Mouse (Mus musculus): ENCODE measurements around the gene Sh3rf1. TPM values are rescaled to one million over a fixed set of nuclear protein-coding genes. Genes with fewer than 3 reads are reported as not detected.

Gene Sh3rf1
- polyA plus RNA-seq, 1 experiment from 2014 or later, result 24.0 TPM

DNA sequence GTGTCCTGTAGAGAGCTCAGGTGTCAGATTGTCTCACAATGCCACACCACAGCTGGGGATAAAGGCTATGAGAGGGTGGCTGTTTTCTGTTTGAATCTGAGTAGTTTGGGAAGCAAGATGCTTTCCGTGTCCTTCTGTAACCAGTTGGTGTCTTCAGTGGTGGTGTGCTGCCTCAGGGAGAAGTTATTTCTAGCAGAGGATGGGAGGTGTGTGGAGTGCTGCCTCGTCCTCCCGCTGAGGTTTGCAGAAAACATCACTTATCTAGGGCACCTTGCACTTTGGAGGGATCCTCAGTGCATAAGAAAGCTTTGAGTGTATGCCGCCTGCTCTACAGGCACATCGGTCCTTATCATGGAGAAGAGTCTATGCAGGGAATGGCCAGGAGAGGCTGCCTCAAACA, 128.0 kb downstream of the Sh3rf1 start:
- Histone ChIP-seq H3K9me3 (ENCODE audit: control insufficient read depth, low read length) (no peaks in the 10 kb centered on the region), H3K4me3 (ENCODE audit: low read depth, low read length) (no peak overlapping the region), H3K9ac (replicated peaks; ENCODE audit: low read depth, low read length) (no peak overlapping the region), H3K27ac (ENCODE audit: low read depth, low read length) (no peak overlapping the region), H3K36me3 (ENCODE audit: control insufficient read depth, insufficient read depth, low read length) (no peaks in the 10 kb centered on the region), H3K27me3 (ENCODE audit: control insufficient read depth, insufficient read depth, low read length) (no peaks in the 10 kb centered on the region), H3K4me2 (ENCODE audit: low read depth, low read length) (no peak overlapping the region), H3K4me1 (ENCODE audit: control insufficient read depth, insufficient read depth, low read length) (peaks cover 14% of the 10 kb centered on the region)
- ATAC-seq (ENCODE audit: low read depth), result no peak
- WGBS, result 89% methylated on average over 5 of the region's 5 CpGs

DNA sequence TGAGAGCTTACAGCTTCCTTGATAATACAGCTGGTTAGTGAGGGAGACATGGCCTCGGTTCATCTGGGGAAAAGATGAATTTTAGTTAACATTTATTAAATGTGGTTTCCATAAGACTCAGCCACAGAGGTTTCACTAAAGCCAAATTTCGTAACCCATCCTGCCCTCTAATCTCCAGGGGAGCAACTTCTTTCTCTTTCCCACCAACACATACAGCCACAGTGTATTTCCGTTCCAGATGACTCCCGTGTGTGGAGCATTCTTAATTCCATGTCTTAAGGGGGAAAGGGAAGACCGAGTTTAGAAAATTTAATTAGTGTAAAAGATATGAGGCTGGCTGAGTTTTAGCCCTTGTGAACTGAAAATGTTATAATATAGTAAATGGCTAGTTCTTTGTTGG, 131.8 kb downstream of the Sh3rf1 start:
- no peaks in the 10 kb centered on the region for H3K27me3 ChIP-seq (ENCODE audit: control insufficient read depth, insufficient read depth, low read length)
- no peaks in the 10 kb centered on the region for H3K36me3 ChIP-seq (ENCODE audit: control insufficient read depth, insufficient read depth, low read length)
- H3K4me1 ChIP-seq (ENCODE audit: control insufficient read depth, insufficient read depth, low read length), result peaks cover 20% of the 10 kb centered on the region
- no peak for ATAC-seq (ENCODE audit: low read depth)
- no peaks in the 10 kb centered on the region for H3K9me3 ChIP-seq (ENCODE audit: control insufficient read depth, low read length)
- H3K27ac ChIP-seq (ENCODE audit: low read depth, low read length), result no peak overlapping the region
- H3K4me3 ChIP-seq (ENCODE audit: low read depth, low read length), result no peak overlapping the region
- H3K4me2 ChIP-seq (ENCODE audit: low read depth, low read length), result no peak overlapping the region
- H3K9ac ChIP-seq (replicated peaks; ENCODE audit: low read depth, low read length), result no peak overlapping the region
- WGBS, result 42% methylated on average over 5 of the region's 5 CpGs

DNA sequence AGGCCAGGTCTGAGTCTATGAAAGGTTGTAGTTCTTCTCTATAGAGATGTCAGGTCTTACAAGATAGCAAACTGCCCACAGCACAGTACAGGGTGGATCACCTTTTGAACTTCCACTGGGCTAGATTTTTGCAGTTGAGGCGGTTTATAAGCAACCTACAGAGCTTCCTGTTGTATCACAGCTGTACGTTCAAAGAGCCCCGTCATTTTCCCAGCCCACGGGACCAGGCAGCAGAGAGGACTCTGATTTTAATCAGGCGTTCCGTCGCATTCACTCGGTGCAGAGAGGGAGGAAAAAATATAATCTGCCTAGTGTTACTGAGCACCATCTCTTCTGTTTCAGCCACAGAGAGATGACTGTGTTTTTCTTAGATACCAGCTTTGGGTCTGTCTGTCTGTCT, 135.3 kb downstream of the Sh3rf1 start:
- Histone ChIP-seq H3K27me3 (ENCODE audit: control insufficient read depth, insufficient read depth, low read length) (no peaks in the 10 kb centered on the region), H3K27ac (ENCODE audit: low read depth, low read length) (no peak overlapping the region), H3K4me1 (ENCODE audit: control insufficient read depth, insufficient read depth, low read length) (peaks cover 20% of the 10 kb centered on the region), H3K4me3 (ENCODE audit: low read depth, low read length) (no peak overlapping the region), H3K9me3 (ENCODE audit: control insufficient read depth, low read length) (no peaks in the 10 kb centered on the region), H3K9ac (replicated peaks; ENCODE audit: low read depth, low read length) (no peak overlapping the region), H3K4me2 (ENCODE audit: low read depth, low read length) (no peak overlapping the region), H3K36me3 (ENCODE audit: control insufficient read depth, insufficient read depth, low read length) (no peaks in the 10 kb centered on the region)
- no peak for ATAC-seq (ENCODE audit: low read depth)
- WGBS, result 23% methylated on average over 8 of the region's 8 CpGs

DNA sequence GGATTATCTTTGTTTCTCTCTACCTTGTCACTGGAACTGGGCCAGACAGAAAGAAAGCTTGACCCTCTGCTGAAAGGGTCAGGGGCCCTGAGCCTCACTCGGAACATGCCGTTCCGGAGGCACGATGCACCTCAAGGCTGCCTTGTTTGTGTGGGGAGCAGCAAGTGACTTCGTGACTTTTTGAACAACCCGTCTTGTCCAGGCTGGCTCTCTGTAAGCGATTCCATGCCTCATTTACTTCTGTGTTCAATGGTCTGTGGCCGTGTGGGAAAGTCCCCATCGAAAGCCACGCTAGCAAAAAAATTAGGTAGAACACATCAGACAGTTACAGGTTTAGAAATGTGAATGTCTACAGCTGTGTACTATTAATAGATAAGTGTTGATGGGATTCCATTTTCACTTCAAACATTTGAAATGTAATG, 136.2 kb downstream of the Sh3rf1 start:
- 26% methylated on average over 10 of the region's 10 CpGs for WGBS
- no peak overlapping the region for H3K4me2 ChIP-seq (ENCODE audit: low read depth, low read length)
- no peak overlapping the region for H3K4me3 ChIP-seq (ENCODE audit: low read depth, low read length)
- no peaks in the 10 kb centered on the region for H3K36me3 ChIP-seq (ENCODE audit: control insufficient read depth, insufficient read depth, low read length)
- H3K27me3 ChIP-seq (ENCODE audit: control insufficient read depth, insufficient read depth, low read length), result no peaks in the 10 kb centered on the region
- no peak overlapping the region for H3K9ac ChIP-seq (replicated peaks; ENCODE audit: low read depth, low read length)
- peaks cover 20% of the 10 kb centered on the region for H3K4me1 ChIP-seq (ENCODE audit: control insufficient read depth, insufficient read depth, low read length)
- no peaks in the 10 kb centered on the region for H3K9me3 ChIP-seq (ENCODE audit: control insufficient read depth, low read length)
- ATAC-seq (ENCODE audit: low read depth), result no peak
- no peak overlapping the region for H3K27ac ChIP-seq (ENCODE audit: low read depth, low read length)

DNA sequence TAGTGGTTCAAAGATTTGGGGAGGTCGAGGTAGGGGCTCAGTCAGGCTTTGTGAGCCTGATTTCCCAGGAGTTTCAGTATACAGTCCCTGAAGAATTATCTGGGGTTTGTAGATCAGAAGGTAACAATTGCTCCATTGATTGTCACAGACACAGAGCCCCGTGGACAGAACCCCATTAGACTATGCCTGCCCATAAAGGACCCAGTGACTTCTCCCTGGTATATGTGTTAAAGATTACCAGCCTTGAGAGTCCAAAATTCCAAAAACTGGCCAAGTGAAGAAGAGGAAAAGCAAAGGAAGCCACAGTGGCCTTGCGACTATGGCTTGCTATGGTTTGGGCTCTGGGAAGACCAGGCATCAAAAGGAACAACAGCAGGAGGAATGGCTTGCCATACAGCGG, 136.7 kb downstream of the Sh3rf1 start:
- WGBS, result 59% methylated on average over 4 of the region's 4 CpGs
- Histone ChIP-seq H3K4me2 (ENCODE audit: low read depth, low read length) (no peak overlapping the region), H3K4me3 (ENCODE audit: low read depth, low read length) (no peak overlapping the region), H3K9ac (replicated peaks; ENCODE audit: low read depth, low read length) (no peak overlapping the region), H3K36me3 (ENCODE audit: control insufficient read depth, insufficient read depth, low read length) (no peaks in the 10 kb centered on the region), H3K27me3 (ENCODE audit: control insufficient read depth, insufficient read depth, low read length) (no peaks in the 10 kb centered on the region), H3K9me3 (ENCODE audit: control insufficient read depth, low read length) (no peaks in the 10 kb centered on the region), H3K27ac (ENCODE audit: low read depth, low read length) (no peak overlapping the region), H3K4me1 (ENCODE audit: control insufficient read depth, insufficient read depth, low read length) (peaks cover 20% of the 10 kb centered on the region)
- no peak for ATAC-seq (ENCODE audit: low read depth)

DNA sequence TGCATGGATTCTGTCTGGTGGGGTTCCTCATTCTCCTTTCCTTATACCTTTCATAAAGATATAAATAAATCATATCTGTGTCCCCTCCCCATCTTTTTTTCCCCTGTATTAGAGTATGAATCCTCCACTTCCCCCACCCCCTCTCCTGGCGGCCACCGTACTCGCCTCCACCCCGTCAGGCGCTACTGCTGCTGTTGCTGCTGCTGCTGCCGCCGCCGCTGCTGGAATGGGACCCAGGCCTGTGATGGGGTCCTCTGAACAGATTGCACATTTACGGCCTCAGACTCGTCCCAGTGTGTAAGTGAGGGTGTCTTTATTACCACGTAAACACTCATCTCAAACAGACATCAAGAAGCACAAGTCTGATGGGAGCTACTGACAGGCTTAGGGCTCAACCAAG, 137.8 kb downstream of the Sh3rf1 start:
- WGBS, result 57% methylated on average over 11 of the region's 11 CpGs
- Histone ChIP-seq H3K36me3 (ENCODE audit: control insufficient read depth, insufficient read depth, low read length) (no peaks in the 10 kb centered on the region), H3K4me3 (ENCODE audit: low read depth, low read length) (no peak overlapping the region), H3K27ac (ENCODE audit: low read depth, low read length) (no peak overlapping the region), H3K9ac (replicated peaks; ENCODE audit: low read depth, low read length) (no peak overlapping the region), H3K27me3 (ENCODE audit: control insufficient read depth, insufficient read depth, low read length) (no peaks in the 10 kb centered on the region), H3K4me1 (ENCODE audit: control insufficient read depth, insufficient read depth, low read length) (peaks cover 12% of the 10 kb centered on the region), H3K4me2 (ENCODE audit: low read depth, low read length) (no peak overlapping the region), H3K9me3 (ENCODE audit: control insufficient read depth, low read length) (no peaks in the 10 kb centered on the region)
- ATAC-seq (ENCODE audit: low read depth), result peak; percentile 56; the same call in 1 of the 2 replicates

DNA sequence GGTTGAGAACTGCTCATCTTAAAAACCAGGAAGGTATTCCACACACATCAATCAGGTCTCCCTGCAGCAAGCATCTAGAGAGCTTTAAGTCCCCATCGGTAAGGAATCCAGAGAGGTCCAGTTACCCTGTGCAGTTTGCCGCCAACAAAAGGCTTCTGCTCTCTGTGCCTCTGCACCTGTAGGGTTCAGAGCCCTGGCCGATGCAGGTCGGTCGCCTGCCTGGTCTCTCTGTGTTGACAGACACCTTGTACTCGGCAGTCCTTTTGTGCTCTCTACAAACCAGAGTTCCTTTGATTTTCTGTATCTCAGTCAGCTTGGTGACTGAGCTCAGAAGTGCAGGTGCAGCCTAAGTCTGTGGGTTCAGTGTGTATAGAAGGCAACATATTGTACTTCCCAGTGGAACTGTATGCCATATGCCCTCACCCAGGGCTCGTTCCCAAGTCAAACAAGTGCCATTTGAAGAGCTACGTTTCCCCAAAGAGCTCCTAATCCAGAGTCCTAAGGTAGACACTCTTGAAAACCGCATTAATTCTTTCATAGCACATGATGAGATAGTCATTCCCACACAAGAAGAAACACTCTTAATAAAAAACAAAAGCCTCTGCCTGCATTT, 138.7 kb downstream of the Sh3rf1 start:
- no peaks in the 10 kb centered on the region for H3K36me3 ChIP-seq (ENCODE audit: control insufficient read depth, insufficient read depth, low read length)
- no peak overlapping the region for H3K27ac ChIP-seq (ENCODE audit: low read depth, low read length)
- H3K9ac ChIP-seq (replicated peaks; ENCODE audit: low read depth, low read length), result no peak overlapping the region
- peaks cover 11% of the 10 kb centered on the region for H3K4me1 ChIP-seq (ENCODE audit: control insufficient read depth, insufficient read depth, low read length)
- no peaks in the 10 kb centered on the region for H3K9me3 ChIP-seq (ENCODE audit: control insufficient read depth, low read length)
- H3K4me2 ChIP-seq (ENCODE audit: low read depth, low read length), result no peak overlapping the region
- WGBS, result 77% methylated on average over 9 of the region's 9 CpGs
- peak; percentile 41; the same call in 1 of the 2 replicates for ATAC-seq (ENCODE audit: low read depth)
- no peak overlapping the region for H3K4me3 ChIP-seq (ENCODE audit: low read depth, low read length)
- no peaks in the 10 kb centered on the region for H3K27me3 ChIP-seq (ENCODE audit: control insufficient read depth, insufficient read depth, low read length)

DNA sequence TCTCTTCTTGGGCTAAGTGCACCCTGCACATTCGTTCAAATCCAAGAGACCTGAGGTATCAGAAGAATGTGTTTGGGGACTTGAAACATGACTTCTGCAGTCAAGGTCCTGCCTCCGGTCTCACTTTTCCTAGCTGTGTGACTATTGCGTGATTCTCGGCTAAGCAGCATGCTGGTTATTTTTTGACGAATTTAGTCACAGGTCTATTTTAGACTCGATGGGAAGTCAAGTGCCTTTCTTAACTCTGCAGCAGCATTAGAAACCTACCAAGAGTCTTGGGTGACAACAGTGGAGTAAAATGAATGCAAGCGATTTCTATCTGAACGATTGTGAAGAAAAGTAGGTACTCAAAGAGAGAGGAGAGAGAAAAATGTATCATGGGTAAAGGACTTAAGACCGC, 149.6 kb downstream of the Sh3rf1 start:
- H3K27me3 ChIP-seq (ENCODE audit: control insufficient read depth, insufficient read depth, low read length), result no peaks in the 10 kb centered on the region
- no peak overlapping the region for H3K4me3 ChIP-seq (ENCODE audit: low read depth, low read length)
- H3K4me1 ChIP-seq (ENCODE audit: control insufficient read depth, insufficient read depth, low read length), result no peaks in the 10 kb centered on the region; the same call in 1 of the 2 replicates
- H3K4me2 ChIP-seq (ENCODE audit: low read depth, low read length), result no peak overlapping the region
- no peak overlapping the region for H3K27ac ChIP-seq (ENCODE audit: low read depth, low read length)
- ATAC-seq (ENCODE audit: low read depth), result no peak
- H3K9me3 ChIP-seq (ENCODE audit: control insufficient read depth, low read length), result no peaks in the 10 kb centered on the region
- no peaks in the 10 kb centered on the region for H3K36me3 ChIP-seq (ENCODE audit: control insufficient read depth, insufficient read depth, low read length)
- 96% methylated on average over 9 of the region's 9 CpGs for WGBS
- H3K9ac ChIP-seq (replicated peaks; ENCODE audit: low read depth, low read length), result no peak overlapping the region

DNA sequence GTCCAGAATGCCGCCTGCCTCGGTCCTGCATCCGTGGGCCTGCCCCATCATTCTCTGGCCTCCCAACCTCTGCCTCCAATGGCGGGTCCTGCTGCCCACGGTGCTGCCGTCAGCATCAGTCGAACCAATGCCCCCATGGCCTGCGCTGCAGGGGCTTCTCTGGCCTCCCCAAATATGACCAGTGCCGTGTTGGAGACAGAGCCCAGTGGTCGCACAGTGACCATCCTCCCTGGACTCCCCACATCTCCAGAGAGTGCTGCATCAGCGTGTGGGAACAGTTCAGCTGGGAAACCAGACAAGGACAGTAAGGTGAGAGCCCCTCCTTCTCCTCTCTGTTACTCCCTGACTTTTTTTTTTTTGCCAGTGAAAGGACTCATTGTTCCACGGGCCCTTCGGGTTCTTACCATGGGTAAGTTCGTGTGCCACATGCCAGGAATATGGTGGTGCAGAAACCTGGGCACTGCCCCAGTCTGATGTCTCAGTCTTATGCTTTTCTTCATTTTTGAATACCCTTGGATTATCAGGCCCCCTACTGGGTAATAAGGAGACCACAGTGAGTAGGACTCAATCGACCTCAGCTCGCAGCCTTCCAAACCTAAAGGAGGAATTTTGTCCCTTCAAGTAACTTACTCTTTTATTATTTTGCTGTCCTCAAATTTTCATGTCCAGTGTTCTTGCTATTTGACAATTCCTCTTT, 150.5 kb downstream of the Sh3rf1 start:
- H3K4me3 ChIP-seq (ENCODE audit: low read depth, low read length), result no peak overlapping the region
- H3K27me3 ChIP-seq (ENCODE audit: control insufficient read depth, insufficient read depth, low read length), result no peaks in the 10 kb centered on the region
- no peaks in the 10 kb centered on the region; the same call in 1 of the 2 replicates for H3K4me1 ChIP-seq (ENCODE audit: control insufficient read depth, insufficient read depth, low read length)
- no peaks in the 10 kb centered on the region for H3K9me3 ChIP-seq (ENCODE audit: control insufficient read depth, low read length)
- no peaks in the 10 kb centered on the region for H3K36me3 ChIP-seq (ENCODE audit: control insufficient read depth, insufficient read depth, low read length)
- H3K27ac ChIP-seq (ENCODE audit: low read depth, low read length), result no peak overlapping the region
- H3K4me2 ChIP-seq (ENCODE audit: low read depth, low read length), result no peak overlapping the region
- WGBS, result 83% methylated on average over 16 of the region's 16 CpGs
- no peak for ATAC-seq (ENCODE audit: low read depth)
- no peak overlapping the region for H3K9ac ChIP-seq (replicated peaks; ENCODE audit: low read depth, low read length)
